Mouse (Mus musculus): Measurements from ENCODE around the gene Gm15080. TPM values are rescaled to one million over a fixed set of nuclear protein-coding genes. Genes with fewer than 3 reads are reported as not detected.
"Not testable (repeated sequence)": the region's sequence is repeated elsewhere in the genome, so short reads cannot be mapped to it uniquely, and the experiment has no call there.

The Gm15080 gene
- polyA plus RNA-seq (2014; fragmentation: Nextera tagmentation; extraction: Ambion mirVana), result not detected in 2 replicates

- H3K27ac ChIP-seq (ENCODE audit: low read depth); H3K4me2 ChIP-seq; ATAC-seq (ENCODE audit: insufficient read depth); H3K27me3 ChIP-seq (ENCODE audit: insufficient read depth, low read length); H3K4me1 ChIP-seq (ENCODE audit: insufficient read depth); H3K9ac ChIP-seq; DNase-seq; H3K36me3 ChIP-seq (ENCODE audit: insufficient read depth); H3K4me3 ChIP-seq (ENCODE audit: low read depth, low read length); H3K9me3 ChIP-seq (ENCODE audit: low read depth, low read length): not testable (repeated sequence)
- WGBS, result 50% methylated on average over 1 of the region's 5 CpGs
Observed at GRCm38 (mm10) chrX:147992693-147993092, at the start of gene Gm15080. TSS of gene Gm15080 (plus strand) at chrX:147992993.

Other genes starting within 250 kb of the Gm15080 start
- not detected in 2 replicates for gene Gm15128, start 227.0 kb upstream of the Gm15080 start, polyA plus RNA-seq (2014; fragmentation: Nextera tagmentation; extraction: Ambion mirVana)
- not detected in 2 replicates for gene Gm15107, start 187.7 kb downstream of the Gm15080 start, polyA plus RNA-seq (2014; fragmentation: Nextera tagmentation; extraction: Ambion mirVana)

Measured in lung, embryonic 14.5 days (tissue).